ENCODE assay signal across 8 mouse cellular contexts in the genomic region with DNA sequence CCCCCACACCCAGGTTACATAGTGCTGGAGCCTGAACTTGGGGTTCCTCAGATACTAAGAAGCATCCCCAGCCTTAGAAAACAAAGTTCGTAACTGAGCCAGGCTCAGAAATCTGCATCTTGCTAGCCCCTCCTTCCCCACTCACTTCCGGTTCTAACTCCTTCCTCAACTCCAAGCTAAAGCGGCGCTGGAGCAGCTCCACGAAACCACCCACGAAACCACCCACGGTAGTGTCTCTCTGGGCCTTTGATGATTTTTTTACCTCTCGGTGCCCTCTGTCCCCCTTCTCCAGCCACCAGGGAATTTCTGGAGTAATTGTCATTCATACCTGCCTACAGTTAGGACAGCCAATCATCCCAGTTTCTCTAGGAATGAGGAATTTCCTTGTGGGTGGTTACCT. TPM values are rescaled to one million over a fixed set of nuclear protein-coding genes. Genes with fewer than 3 reads are reported as not detected.
DNase-seq lines count a peak whose midpoint lies in the region; ATAC-seq lines count a peak whose summit lies in the region.

A gene (plus strand): TSS at position 253 of the 400 bp plus-strand sequence.

- no peak for ATAC-seq in embryonic facial prominence, embryonic 11.5 days (replicated peaks; ENCODE audit: insufficient number of reproducible peaks, low FRiP score, low TSS enrichment, low read depth)
- no peak for ATAC-seq in heart, embryonic 12.5 days (ENCODE audit: insufficient number of reproducible peaks, low FRiP score)
- no peak for ATAC-seq in neural tube, embryonic 12.5 days (ENCODE audit: low FRiP score, low read depth)

- intact Hi-C loops in left cerebral cortex, postnatal 10 days (cut with DNase I) = no loop called here

- H3K27ac ChIP-seq in embryonic facial prominence, embryonic 11.5 days (replicated peaks; ENCODE audit: low read depth, low read length) = no peak within 1 kb of the TSS
- H3K27ac ChIP-seq in heart, embryonic 12.5 days (ENCODE audit: poor library complexity, severe bottlenecking) = no peak within 1 kb of the TSS
- no peak within 1 kb of the TSS for H3K27ac ChIP-seq in neural tube, embryonic 12.5 days

- H3K27me3 ChIP-seq in embryonic facial prominence, embryonic 11.5 days (ENCODE audit: control insufficient read depth, insufficient read depth, low read length) = no peaks in the 10 kb centered on the region
- no peaks in the 10 kb centered on the region for H3K27me3 ChIP-seq in heart, embryonic 12.5 days (replicated peaks)
- H3K27me3 ChIP-seq in neural tube, embryonic 12.5 days (replicated peaks) = no peaks in the 10 kb centered on the region

- 84% methylated on average over 8 of the region's 8 CpGs for WGBS in embryonic facial prominence, embryonic 11.5 days
- WGBS in heart, embryonic 12.5 days = 82% methylated on average over 8 of the region's 8 CpGs
- WGBS in neural tube, embryonic 12.5 days = 90% methylated on average over 8 of the region's 8 CpGs

- no peak within 1 kb of the TSS for H3K4me2 ChIP-seq in embryonic facial prominence, embryonic 11.5 days (ENCODE audit: low read depth, low read length)
- no peak within 1 kb of the TSS for H3K4me2 ChIP-seq in heart, embryonic 12.5 days
- no peak within 1 kb of the TSS for H3K4me2 ChIP-seq in neural tube, embryonic 12.5 days (replicated peaks)

- no peak for DNase-seq in layer of hippocampus, adult 8-10 months (ENCODE audit: low spot score in 2 of 2)
- DNase-seq in layer of hippocampus, adult 11-12 months (ENCODE audit: low spot score) = no peak
- DNase-seq in embryonic facial prominence, embryonic 11.5 days (ENCODE audit: low spot score) = no peak
- DNase-seq in left cerebral cortex, postnatal 10 days (ENCODE audit: extremely low spot score in 1 of 2, low spot score in 2 of 2) = no peak
- DNase-seq in thymus, postnatal 25 days = no peak
- no peak for DNase-seq in cerebellum, adult 9-11 months

- no peak within 1 kb of the TSS for H3K4me3 ChIP-seq in embryonic facial prominence, embryonic 11.5 days (ENCODE audit: low read depth, low read length)
- no peak within 1 kb of the TSS for H3K4me3 ChIP-seq in heart, embryonic 12.5 days
- H3K4me3 ChIP-seq in neural tube, embryonic 12.5 days = no peak within 1 kb of the TSS

- H3K36me3 ChIP-seq in embryonic facial prominence, embryonic 11.5 days (replicated peaks; ENCODE audit: control insufficient read depth, insufficient read depth, low read depth, low read length) = no peaks in the 10 kb centered on the region
- H3K36me3 ChIP-seq in heart, embryonic 12.5 days = no peaks in the 10 kb centered on the region
- H3K36me3 ChIP-seq in neural tube, embryonic 12.5 days = no peaks in the 10 kb centered on the region

- no peaks in the 10 kb centered on the region; the same call in 1 of the 2 replicates for H3K4me1 ChIP-seq in embryonic facial prominence, embryonic 11.5 days (ENCODE audit: control insufficient read depth, insufficient read depth, low read length)
- H3K4me1 ChIP-seq in heart, embryonic 12.5 days (replicated peaks) = no peaks in the 10 kb centered on the region
- H3K4me1 ChIP-seq in neural tube, embryonic 12.5 days = no peaks in the 10 kb centered on the region

- H3K9me3 ChIP-seq in embryonic facial prominence, embryonic 11.5 days (replicated peaks; ENCODE audit: control insufficient read depth, low read length) = no peaks in the 10 kb centered on the region
- H3K9me3 ChIP-seq in heart, embryonic 12.5 days (replicated peaks) = peaks cover 4% of the 10 kb centered on the region; the same call in 1 of the 2 replicates
- H3K9me3 ChIP-seq in neural tube, embryonic 12.5 days = no peaks in the 10 kb centered on the region

- no peak within 1 kb of the TSS for H3K9ac ChIP-seq in embryonic facial prominence, embryonic 11.5 days (replicated peaks; ENCODE audit: low read length)
- H3K9ac ChIP-seq in heart, embryonic 12.5 days = no peak within 1 kb of the TSS
- no peak within 1 kb of the TSS for H3K9ac ChIP-seq in neural tube, embryonic 12.5 days

RNA-seq across cellular contexts. Expression of the gene that starts here (rescaled TPM):
- 10 to 100 TPM; 53.6 to 71.0 (median 63.8) TPM for total RNA-seq in layer of hippocampus, adult 8-10 months (2022)
- 54.9 and 61.7 TPM in 2 replicates for polyA plus RNA-seq in embryonic facial prominence, embryonic 11.5 days (2014; fragmentation: Nextera tagmentation; extraction: Ambion mirVana)
- polyA plus RNA-seq in heart, embryonic 12.5 days (2016; fragmentation: Nextera tagmentation; extraction: Ambion mirVana) = 38.6 and 39.0 TPM in 2 replicates
- total RNA-seq in left cerebral cortex, postnatal 10 days (2021) = 10 to 100 TPM; 33.5 to 39.1 TPM
- polyA plus RNA-seq in neural tube, embryonic 12.5 days (2016; fragmentation: Nextera tagmentation; extraction: Ambion mirVana) = 42.7 and 53.7 TPM in 2 replicates
